ENCODE assay signal across 19 mouse cellular contexts in the genomic region with DNA sequence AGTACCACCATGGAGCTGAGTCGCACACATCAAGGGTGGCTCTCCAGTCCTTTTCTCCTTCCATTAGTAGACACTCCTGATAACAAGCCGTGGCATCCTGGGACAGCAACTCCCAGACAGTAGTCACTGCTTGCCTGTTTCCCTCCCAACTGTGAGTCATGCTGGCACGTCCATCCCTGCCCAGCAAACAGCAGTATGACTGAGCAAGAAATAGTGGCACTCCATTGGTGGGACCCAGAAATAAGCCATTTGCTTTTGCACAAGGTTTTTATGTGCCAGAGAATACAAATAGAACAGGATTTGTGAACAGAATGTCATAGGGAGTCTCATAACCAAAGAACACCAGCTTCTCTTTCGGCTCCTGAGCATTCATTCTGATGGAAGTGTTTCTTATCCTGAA.
DNase-seq lines count a peak whose midpoint lies in the region; ATAC-seq lines count a peak whose summit lies in the region.
"Had no signal": no experiment of that assay in that cellular context is flagged by ENCODE, and none has a peak within 500 bp of the region (broad histone marks: within the 10 kb centered on the region; RNA-seq: fewer than 3 reads in every experiment).

No protein-coding gene starts in this region.

- DNase-seq in frontal cortex, postnatal 14 days (ENCODE audit: low spot score in 2 of 2) = no peak
- DNase-seq in layer of hippocampus, adult 9-11 months = peak; percentile 30
- no peak for DNase-seq in layer of hippocampus, postnatal 14 days (ENCODE audit: low spot score in 2 of 2)
- peak; percentile 54 for DNase-seq in right cerebral cortex, adult 18-20 months
- DNase-seq in right cerebral cortex, adult 2 months (ENCODE audit: low spot score in 2 of 2) = no peak
- DNase-seq in telencephalon, adult 2 months (ENCODE audit: low read depth, low spot score) = peak; percentile 53
- no peak for DNase-seq in cerebellum, postnatal 4 days (ENCODE audit: low spot score in 2 of 2)
- DNase-seq: adrenal gland, postnatal 36 days; B cell, adult 2 months; cerebellum, adult 11-12 months; cerebellum, adult 9-10 months; cerebellum, postnatal 25 days; gastrocnemius, adult 2 months; gastrocnemius, postnatal 25 days; heart, postnatal 36 days had no signal

- ATAC-seq in frontal cortex, adult (ENCODE audit: low TSS enrichment) = peak; percentile 81
- ATAC-seq: CD4-positive, CD25-positive, alpha-beta regulatory T cell, adult 4 months; forebrain, embryonic 16.5 days; hindbrain, postnatal 0 days had no signal

Comparison
In these comparisons a context has a peak if more than half of its experiments do, and no peak if none do; other contexts are left out.
1. DNase-seq: peak in layer of hippocampus, adult 9-11 months (single experiment), right cerebral cortex, adult 18-20 months (single experiment) and telencephalon, adult 2 months (single experiment); none in frontal cortex, postnatal 14 days (0 of 2), layer of hippocampus, postnatal 14 days (0 of 2), right cerebral cortex, adult 2 months (0 of 2) and cerebellum, postnatal 4 days (0 of 2).